Mouse (Mus musculus): Measurements from ENCODE around the gene Sema4d.

Sema4d gene

GRCm38 (mm10) chr13:51778351-51778982 is 15.1 kb downstream of the Sema4d start:
- DNase-seq (ENCODE audit: low spot score): no peak

GRCm38 (mm10) chr13:51777738-51778274 is 15.7 kb downstream of the Sema4d start:
- DNase-seq (ENCODE audit: low spot score): no peak

- no peak for DNase-seq (ENCODE audit: low spot score)
These were observed 16.4 kb downstream of the Sema4d start for GRCm38 (mm10) chr13:51777048-51777737.

GRCm38 (mm10) chr13:51776160-51776737 is 17.3 kb downstream of the Sema4d start:
- DNase-seq (ENCODE audit: low spot score): no peak

- DNase-seq (ENCODE audit: low spot score): no peak
These were observed 21.7 kb downstream of the Sema4d start for GRCm38 (mm10) chr13:51771802-51772206.

GRCm38 (mm10) chr13:51770647-51771427 is 22.7 kb downstream of the Sema4d start:
- DNase-seq (ENCODE audit: low spot score): no peak

- no peak for DNase-seq (ENCODE audit: low spot score)
These were observed 25.4 kb downstream of the Sema4d start for GRCm38 (mm10) chr13:51767991-51768761.

GRCm38 (mm10) chr13:51767513-51767912 is 26.0 kb downstream of the Sema4d start:
- DNase-seq (ENCODE audit: low spot score): no peak

- no peak for DNase-seq (ENCODE audit: low spot score)
These were observed 26.8 kb downstream of the Sema4d start for GRCm38 (mm10) chr13:51766756-51767155.

GRCm38 (mm10) chr13:51765369-51765768 is 28.2 kb downstream of the Sema4d start:
- DNase-seq (ENCODE audit: low spot score): no peak

- no peak for DNase-seq (ENCODE audit: low spot score)
These were observed 30.4 kb downstream of the Sema4d start for GRCm38 (mm10) chr13:51763019-51763698.

GRCm38 (mm10) chr13:51761186-51761813 is 32.2 kb downstream of the Sema4d start:
- no peak for DNase-seq (ENCODE audit: low spot score)

GRCm38 (mm10) chr13:51759256-51759987 is 34.1 kb downstream of the Sema4d start:
- DNase-seq (ENCODE audit: low spot score): no peak

GRCm38 (mm10) chr13:51758428-51758827 is 35.1 kb downstream of the Sema4d start:
- DNase-seq (ENCODE audit: low spot score): no peak

- no peak for DNase-seq (ENCODE audit: low spot score)
These were observed 36.4 kb downstream of the Sema4d start for GRCm38 (mm10) chr13:51757099-51757498.

- no peak for DNase-seq (ENCODE audit: low spot score)
These were observed 37.0 kb downstream of the Sema4d start for GRCm38 (mm10) chr13:51756563-51756962.

GRCm38 (mm10) chr13:51756019-51756418 is 37.5 kb downstream of the Sema4d start:
- DNase-seq (ENCODE audit: low spot score): no peak

- no peak for DNase-seq (ENCODE audit: low spot score)
These were observed 38.0 kb downstream of the Sema4d start for GRCm38 (mm10) chr13:51755584-51755983.

GRCm38 (mm10) chr13:51754559-51755126 is 38.9 kb downstream of the Sema4d start:
- DNase-seq (ENCODE audit: low spot score): no peak

Data from layer of hippocampus, adult 9-10 months (tissue).